Mouse (Mus musculus): Measurements from ENCODE around the gene Fam166a.

DNA sequence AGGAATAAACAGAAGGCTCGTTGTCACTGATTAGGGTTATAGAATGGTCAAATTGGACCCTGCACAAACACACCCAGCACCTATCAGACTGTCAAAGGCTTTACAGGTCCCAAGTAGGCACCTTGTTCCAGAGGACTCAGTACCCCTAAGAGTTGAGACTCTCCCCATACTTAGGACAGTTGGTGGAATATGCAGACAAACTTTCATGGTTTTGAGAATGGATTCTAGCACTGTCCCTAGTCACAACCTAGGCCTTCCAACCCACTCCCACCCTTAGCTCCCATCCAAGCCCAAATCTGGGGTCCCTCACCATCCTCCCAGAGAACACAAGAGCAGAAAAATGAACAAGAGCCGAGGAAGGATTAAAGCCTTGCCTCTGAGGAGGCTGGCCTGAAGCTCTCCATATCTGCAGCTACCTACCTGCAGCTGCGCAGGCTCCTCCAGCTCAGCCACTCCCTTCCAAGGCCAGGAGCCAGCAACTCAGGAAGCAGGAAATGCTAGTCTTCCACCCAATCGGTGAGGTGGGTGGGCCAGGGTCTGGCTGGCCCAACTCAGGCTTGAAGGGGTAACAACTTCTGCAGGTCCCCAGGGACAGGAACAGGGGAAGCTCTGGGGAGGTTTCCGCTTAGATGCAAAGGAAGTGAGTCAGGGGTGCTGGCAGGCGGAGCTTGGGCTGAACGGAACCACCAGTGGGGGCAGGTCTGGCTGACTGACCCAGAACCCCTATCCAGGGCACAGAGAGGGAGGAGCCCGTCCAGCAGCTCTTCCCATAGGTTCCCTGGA, 22.2 kb upstream of the Fam166a start, which contains the start of gene Tor4a:
- TF ChIP-seq ZNF384 (IDR thresholded peaks at IDR 0.05; ENCODE audit: low read depth, low read length) = no peak
- no peak for TF ChIP-seq CHD2 (IDR thresholded peaks at IDR 0.05; ENCODE audit: low read depth, low read length)
- TF ChIP-seq MAFK (IDR thresholded peaks at IDR 0.05; ENCODE audit: insufficient read depth, low read depth, low read length) = no peak

All from ES-E14 (cell line).